Mouse (Mus musculus): Measurements from ENCODE around the gene Trim63.

Trim63 gene

DNA sequence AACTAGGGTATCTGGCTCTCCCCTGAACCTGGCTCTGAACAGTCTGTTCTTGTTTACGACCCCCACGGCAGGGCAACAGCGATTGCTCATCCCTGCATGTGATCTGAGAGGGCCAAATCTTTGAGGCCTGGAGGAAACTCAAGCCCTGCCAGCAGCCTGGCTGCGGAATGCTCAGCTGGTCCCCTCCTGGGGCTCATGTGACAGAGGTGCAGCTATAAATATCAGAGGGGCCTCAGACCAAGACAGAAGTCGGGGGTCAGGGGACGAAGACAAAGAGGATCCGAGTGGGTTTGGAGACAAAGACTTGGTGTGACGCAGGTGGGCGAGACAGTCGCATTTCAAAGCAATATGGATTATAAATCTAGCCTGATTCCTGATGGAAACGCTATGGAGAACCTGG lies at the start of gene Trim63:
Trim63 (plus strand) TSS at position 245 of the 400 bp plus-strand sequence.
- DNase-seq (ENCODE audit: low read depth), result no peak

DNA sequence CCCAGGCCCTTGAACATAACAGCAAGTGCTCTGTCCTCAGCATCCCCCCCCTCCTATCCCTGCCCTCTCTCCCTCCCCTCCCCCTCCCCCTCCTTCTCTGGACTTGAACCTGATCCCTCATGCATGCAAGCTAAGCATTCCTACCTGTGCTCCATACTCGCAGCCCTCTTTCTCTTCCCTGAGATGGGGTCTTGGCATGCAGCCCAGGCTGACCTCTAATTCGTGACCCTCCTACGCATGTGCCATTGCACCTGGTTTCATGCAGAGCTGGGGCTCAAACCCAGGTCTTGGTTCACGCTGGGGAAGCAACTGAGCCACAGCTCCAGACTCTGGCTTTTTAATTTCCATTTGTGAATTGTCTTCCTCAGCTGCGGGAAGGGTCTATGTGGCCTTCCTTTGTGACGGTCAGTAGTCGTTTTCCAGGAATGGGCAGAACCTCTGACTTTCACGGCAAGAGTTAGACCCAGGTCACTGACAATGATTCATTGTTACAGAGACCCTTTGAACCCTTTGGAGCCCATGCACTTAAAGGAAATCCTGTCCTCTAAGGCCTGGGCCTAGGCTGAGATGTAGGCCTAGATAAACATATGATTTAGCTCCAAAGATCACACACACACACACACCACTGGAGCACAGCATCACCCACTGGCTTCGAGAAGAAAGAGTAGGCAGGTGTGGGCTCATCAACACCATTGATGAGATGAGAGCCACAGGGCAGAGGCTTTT lies 48.9 kb upstream of the Trim63 start:
- no peak for DNase-seq (ENCODE audit: low read depth)

DNA sequence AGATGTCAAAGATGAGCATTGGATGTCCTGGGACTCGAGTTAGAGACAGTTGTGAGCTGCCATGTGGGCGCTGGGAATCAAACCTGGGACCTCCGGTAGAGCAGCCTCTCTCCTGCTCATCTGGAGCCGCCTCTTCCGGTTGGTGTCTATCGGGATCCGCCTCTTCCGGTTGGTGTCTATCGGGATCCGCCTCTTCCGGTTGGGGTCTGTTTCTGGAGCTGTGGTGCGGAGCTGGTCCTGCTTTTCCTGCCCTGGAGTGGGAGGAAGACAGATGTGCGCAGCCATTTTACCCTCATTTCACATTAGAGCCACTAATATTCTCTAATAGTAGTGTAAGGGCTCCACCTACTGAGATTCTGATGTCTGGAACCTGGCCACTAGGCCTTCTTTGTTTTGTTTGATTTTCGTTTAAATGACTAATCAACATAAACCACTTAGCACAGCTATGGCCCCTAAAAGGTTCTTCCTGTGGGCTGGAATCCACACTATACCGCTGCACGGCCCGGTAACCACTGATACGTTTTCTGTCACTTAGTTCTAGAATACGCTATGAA lies 46.7 kb upstream of the Trim63 start:
- peak; percentile 89 for DNase-seq (ENCODE audit: low read depth)

DNA sequence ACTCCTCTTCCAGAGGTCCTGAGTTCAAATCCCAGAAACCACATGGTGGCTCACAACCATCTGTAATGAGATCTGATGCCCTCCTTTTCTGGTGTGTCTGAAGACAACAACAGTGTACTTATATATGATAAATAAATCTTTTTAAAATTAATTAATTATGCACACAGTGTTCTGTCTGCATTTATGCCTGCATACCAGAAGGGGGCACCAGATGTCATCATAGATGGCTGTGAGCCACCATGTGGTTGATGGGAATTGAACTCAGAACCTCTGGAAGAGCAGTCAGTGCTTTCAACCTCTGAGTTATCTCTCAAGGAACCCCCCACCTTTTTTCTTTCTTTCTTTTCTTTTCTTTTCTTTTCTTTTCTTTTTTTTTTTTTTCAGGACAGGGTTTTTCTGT lies 45.3 kb upstream of the Trim63 start:
- DNase-seq (ENCODE audit: low read depth), result peak; percentile 55

DNA sequence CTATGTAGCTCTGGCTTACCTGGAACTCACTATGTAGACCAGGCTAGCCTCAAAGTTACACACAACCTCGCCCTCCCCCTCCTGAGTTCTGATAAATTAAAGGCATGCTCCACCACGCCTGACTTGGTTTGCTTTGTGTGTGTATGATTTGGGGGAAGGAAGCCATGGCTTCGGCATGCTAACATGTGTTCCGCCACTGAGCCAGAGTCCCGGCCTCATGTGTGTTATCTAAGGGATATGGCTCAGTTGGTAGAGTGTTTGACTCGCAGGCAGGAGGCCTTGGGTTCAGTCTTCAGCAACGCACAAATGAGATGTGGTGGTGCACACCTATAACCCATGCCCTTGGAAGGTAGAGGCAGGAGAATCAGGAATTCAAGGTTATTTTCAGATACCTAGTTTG lies 42.9 kb upstream of the Trim63 start:
- no peak for DNase-seq (ENCODE audit: low read depth)

DNA sequence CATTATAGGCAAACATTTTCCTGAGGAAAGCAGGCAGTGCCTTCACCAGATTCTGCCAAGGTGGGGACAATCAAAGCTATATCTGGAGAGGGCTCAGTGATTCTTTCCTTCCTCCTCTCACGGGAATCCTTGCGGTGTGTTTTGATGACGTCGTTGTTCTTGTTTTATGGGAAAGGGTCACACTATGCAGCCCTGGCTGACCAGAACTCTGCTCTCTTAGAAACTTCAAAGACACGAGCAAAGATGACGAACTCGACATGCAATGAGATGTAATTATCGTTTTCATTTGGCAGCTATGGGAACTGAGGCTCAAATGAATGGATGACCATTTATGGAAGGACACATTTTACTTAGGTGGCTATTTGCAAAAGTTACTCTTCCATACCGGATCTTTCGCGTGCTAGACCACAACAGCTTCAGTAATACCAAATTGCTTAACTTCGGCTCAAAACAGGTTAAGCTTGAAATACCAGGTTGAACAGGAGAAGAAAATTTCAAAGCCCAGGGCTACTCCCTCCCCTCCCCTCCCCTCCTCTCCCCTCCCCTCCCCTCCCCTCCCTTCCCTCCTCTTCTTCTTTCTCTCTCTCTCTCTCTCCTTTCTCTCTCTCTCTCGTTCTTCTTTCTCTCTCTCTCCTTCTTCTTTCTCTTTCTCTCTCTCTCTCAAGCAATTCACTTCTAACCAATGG lies 42.0 kb upstream of the Trim63 start:
- DNase-seq (ENCODE audit: low read depth), result peak; percentile 55

DNA sequence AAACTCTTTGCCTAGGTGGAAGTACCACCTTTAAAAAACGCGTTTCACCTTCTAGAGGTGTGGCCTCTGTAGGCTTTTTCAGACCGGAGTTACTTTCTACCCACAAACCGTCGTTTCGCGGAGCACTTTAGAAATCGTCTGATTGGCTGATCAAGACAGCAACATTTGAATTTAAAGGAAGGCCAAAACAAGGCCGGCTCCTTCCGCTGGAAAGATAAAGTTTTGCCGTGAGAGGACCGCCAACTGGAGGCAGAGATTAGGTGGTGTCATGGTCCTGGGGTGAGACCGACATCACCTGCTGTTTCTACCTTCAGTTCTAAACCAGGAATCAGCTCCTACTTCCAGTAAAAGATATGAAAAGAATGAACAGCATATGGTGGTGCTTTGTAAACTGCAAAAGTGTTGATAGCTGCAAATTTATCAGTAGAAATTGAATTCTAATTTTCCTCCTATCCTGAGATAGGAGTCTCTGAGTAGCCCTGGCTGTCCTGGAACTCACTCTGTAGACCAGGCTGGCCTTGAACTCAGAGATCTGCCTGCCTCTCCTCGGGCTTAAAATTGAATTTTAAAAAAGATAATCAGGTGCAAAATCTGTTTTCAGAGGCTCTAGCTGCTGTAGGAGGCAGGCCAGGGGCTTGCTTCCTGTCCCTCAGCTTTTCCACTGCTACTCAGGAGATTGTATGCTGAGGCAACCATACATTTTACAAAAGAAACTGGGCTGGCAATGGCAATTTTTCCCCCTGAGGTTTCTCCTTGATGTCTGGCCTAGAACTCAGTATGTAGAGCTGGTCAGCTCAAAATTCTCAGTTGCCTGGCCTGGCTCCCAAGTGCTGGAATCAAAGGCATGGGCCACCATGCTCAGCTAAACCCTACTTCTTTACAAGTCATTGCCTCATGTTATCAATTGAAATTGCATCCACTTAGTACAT lies 41.2 kb upstream of the Trim63 start:
- peak; percentile 93 for DNase-seq (ENCODE audit: low read depth)

DNA sequence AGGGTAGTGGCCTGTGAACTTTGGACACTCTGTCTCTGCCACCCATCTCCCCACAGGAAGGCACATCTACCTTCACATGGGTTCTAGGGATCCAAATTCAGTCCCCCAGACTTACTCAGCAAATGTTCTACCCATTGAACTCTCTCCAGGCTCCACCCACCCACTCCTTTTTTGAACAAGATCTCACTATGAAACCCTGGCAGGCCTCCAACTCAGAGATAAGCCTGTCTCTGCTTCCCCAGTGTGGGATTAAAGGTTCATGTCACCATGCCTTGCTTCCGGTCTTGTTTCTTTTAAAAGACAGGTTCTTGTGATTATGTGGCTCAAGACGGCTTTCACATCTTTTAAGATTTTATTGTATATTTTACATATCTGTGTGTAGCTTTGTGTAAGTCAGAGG lies 30.0 kb upstream of the Trim63 start:
- peak; percentile 38 for DNase-seq (ENCODE audit: low read depth)

DNA sequence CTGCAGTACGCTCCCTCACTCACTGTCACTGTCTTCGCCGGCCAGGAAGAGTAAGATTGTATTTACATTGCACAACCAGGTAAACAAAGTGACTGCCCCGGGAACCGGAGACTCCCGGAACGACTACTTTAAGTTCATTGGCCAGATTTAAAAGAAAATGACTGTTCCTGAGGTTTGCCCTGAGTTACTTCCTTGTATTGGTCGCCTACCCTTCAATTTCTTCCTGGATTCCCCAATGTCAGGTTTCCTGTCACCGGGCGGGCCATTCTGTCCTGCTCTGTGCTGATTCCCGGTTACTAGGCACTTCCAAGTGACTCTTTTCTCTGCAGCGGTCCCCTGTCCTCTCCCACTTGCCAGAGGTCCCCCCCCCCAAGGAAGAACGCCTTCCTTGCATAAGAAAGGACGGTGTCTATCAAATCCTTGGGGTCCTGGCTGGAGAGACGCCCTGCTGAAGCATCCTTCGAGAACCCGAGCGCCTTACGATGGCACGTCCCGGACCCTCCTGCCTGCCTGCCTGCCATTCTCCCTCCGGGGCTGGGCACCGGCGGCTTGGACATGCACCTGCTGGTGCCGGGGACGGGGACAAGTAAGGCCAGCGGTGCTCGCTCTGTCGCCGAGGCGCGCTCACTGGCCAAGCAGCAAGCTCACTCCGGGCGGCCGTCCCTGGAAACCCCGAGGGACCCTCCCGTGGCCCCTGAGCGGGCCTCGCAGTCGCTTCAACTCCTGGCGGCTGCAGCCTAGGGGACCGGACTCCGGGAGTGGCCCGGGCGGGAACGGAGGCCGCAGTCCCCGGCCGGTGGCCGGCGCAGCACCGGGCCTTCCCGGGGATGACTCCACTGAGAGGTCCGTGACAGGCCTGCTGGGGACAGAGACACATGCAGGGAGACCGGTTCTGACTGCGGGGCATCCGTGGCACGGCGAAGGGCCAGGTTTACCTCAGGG lies 28.4 kb upstream of the Trim63 start:
- peak; percentile 72 for DNase-seq (ENCODE audit: low read depth)

GRCm38 (mm10) chr4:134287168-134287564 lies 27.8 kb upstream of the Trim63 start:
- peak; percentile 88 for DNase-seq (ENCODE audit: low read depth)

GRCm38 (mm10) chr4:134287575-134288025 lies 27.3 kb upstream of the Trim63 start, which contains the start of gene Pdik1l:
Gene Pdik1l, minus strand, starts transcription at chr4:134287895.
- DNase-seq (ENCODE audit: low read depth), result peak; percentile 91

GRCm38 (mm10) chr4:134288397-134289256 lies 26.3 kb upstream of the Trim63 start:
- DNase-seq (ENCODE audit: low read depth), result peak; percentile 85

DNA sequence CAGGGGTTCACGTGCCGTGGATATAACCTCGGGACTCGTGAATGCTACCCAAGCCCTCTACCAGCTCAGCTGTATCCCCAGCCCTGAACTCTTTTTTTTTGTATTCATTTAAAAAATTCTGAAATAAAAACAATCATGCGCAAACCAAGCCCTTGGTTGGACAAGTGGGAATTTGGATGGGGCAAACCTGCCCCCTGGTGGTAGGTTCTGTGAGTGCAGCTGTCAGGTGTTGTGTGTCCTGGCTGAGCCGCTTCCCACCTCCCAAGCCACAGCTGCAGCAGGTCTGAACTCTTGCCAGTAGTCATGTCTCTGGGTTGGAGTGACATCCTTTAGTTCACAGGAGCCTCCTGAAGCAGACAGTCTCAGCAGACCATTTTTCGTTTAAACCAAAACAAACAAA lies 22.9 kb upstream of the Trim63 start:
- peak; percentile 78 for DNase-seq (ENCODE audit: low read depth)

DNA sequence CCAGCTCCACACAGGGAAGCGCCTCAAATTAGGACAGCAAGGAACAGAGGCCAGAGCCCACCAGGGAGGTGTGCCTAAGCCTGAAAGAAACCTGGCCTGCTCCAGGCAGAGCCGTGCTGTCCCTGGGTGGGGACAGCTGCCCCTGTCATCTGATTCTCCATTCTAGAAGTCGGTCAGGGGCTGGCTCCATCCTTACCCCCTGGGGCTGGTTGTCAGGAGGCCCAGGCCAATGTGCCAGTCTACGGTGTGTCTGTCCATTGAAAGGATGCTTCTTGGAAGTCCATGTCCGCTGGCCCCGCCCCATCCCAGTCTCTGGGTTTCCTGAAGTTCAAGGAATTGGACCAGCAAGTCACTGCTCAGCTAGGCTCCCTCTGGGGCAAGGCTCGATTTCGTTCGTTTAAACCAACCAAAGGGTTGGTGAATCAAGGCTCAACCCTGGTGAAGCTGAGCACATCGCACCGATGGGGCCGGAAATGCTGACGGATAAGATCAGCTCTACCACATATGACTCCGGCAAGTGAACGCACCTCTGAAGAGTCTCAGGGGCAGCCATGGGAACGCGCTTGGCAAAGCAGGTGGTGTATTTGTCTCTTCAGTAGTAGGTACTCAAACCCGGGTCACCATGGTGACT lies 21.7 kb upstream of the Trim63 start:
- peak; percentile 59 for DNase-seq (ENCODE audit: low read depth)

DNA sequence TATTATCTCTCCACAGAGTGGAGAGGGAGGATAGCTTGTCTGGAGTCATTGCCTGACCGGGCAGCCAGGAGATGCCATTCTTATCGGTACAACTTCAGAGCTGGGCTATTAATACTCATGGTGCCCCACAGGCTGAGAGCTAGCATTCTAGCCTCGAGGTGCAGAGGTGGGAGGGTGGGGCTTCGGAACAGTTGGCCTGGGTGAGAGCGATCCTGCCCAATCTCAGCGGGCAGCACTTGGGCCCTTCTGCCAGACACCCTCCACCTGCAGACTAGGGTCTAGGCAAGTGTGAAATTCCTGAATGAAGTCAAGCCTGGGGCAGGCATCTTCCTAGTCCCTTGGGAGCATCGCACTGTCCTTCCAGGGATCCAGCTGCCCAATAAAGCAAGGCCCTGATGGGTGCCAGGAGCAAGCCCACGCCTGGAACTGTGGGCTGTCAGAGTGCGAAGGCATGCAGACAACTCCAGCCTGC lies 21.2 kb upstream of the Trim63 start:
- DNase-seq (ENCODE audit: low read depth), result no peak

DNA sequence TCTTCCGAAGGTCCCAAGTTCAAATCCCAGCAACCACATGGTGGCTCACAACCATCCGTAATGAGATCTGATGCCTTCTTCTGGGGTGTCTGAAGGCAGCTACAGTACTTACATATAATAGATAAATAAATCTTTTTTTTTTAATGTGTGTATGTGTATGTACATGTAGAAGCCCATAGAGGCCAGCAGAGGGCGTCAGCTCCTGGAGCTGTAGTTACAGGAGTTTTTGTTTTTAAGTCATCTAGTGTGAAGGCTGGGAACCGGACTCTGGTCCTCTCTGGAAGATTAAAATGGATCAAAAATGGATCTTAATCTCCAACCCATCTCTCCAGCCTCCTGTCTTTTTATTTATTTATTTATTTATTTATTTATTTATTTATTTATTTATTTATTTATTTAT lies 18.8 kb upstream of the Trim63 start:
- DNase-seq (ENCODE audit: low read depth), result peak; percentile 55

- peak; percentile 31 for DNase-seq (ENCODE audit: low read depth)
Observed at GRCm38 (mm10) chr4:134296523-134296922, 18.4 kb upstream of the Trim63 start.

DNA sequence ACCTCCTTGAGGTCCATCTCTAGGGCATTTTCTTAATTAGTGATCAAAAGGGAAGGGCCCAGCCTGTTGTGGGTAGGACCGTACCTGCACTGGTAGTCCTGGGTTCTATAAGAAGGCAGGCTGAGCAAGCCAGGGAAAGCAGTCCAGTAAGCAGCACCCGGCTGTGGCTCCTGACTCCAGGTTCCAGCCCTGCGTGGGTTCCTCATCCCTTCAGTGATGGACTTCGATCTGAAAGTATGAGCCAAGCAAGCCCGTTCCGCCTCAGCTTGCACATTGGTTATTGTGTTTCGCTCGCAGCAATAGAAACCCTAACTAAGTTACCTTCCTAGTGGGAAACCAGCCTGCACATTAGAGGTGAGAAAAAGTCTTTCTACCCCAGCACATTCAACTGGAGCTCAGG lies 17.6 kb upstream of the Trim63 start:
- no peak for DNase-seq (ENCODE audit: low read depth)

Measured in 416B (cell line).